In genomic region chr3:88755541-88755940, GRCm38 (mm10) we compare ENCODE assay signal across 20 mouse cellular contexts. TPM values are rescaled to one million over a fixed set of nuclear protein-coding genes. Genes with fewer than 3 reads are reported as not detected.
DNase-seq lines count a peak whose midpoint lies in the region; ATAC-seq and TF ChIP-seq lines count a peak whose summit lies in the region.
"Had no signal": no experiment of that assay in that cellular context is flagged by ENCODE, and none has a peak within 500 bp of the region (broad histone marks: within the 10 kb centered on the region; RNA-seq: fewer than 3 reads in every experiment).

No protein-coding gene starts in this region.

- peak overlapping the region; percentile 6; the same call in 1 of the 2 replicates for H3K4me2 ChIP-seq in hindbrain, embryonic 14.5 days (replicated peaks)
- H3K4me2 ChIP-seq in hindbrain, embryonic 11.5 days (replicated peaks; ENCODE audit: low read depth, low read length): no peak overlapping the region
- H3K4me2 ChIP-seq in midbrain, embryonic 16.5 days (ENCODE audit: low read length): no peak overlapping the region
- no peak overlapping the region for H3K4me2 ChIP-seq in midbrain, embryonic 11.5 days
- no peak overlapping the region for H3K4me2 ChIP-seq in neural tube, embryonic 15.5 days
- H3K4me2 ChIP-seq: heart, embryonic 15.5 days; liver, embryonic 11.5 days had no signal

- peaks cover 32% of the 10 kb centered on the region for H3K4me1 ChIP-seq in hindbrain, embryonic 14.5 days (replicated peaks; ENCODE audit: control insufficient read depth, insufficient read depth, low read length)
- peaks cover 9% of the 10 kb centered on the region; the same call in 1 of the 2 replicates for H3K4me1 ChIP-seq in hindbrain, embryonic 11.5 days (replicated peaks; ENCODE audit: control insufficient read depth, insufficient read depth, low read length)
- peaks cover 30% of the 10 kb centered on the region for H3K4me1 ChIP-seq in midbrain, embryonic 16.5 days (ENCODE audit: control insufficient read depth, insufficient read depth, low read length)
- H3K4me1 ChIP-seq in midbrain, embryonic 11.5 days (ENCODE audit: control insufficient read depth, insufficient read depth, low read length): peaks cover 29% of the 10 kb centered on the region
- peaks cover 54% of the 10 kb centered on the region for H3K4me1 ChIP-seq in neural tube, embryonic 15.5 days
- H3K4me1 ChIP-seq in thymus, adult 2 months (replicated peaks; ENCODE audit: control insufficient read depth, insufficient read depth, low read length): no peaks in the 10 kb centered on the region

- H3K27me3 ChIP-seq in hindbrain, embryonic 14.5 days (ENCODE audit: control insufficient read depth, insufficient read depth, low read length): no peaks in the 10 kb centered on the region
- H3K27me3 ChIP-seq in hindbrain, embryonic 11.5 days (ENCODE audit: control insufficient read depth, insufficient read depth, low read length): no peaks in the 10 kb centered on the region
- H3K27me3 ChIP-seq in midbrain, embryonic 16.5 days (ENCODE audit: control insufficient read depth, insufficient read depth, low read depth, low read length): no peaks in the 10 kb centered on the region
- no peaks in the 10 kb centered on the region for H3K27me3 ChIP-seq in midbrain, embryonic 11.5 days (ENCODE audit: control insufficient read depth, insufficient read depth, low read length)
- no peaks in the 10 kb centered on the region for H3K27me3 ChIP-seq in neural tube, embryonic 15.5 days (replicated peaks)
- H3K27me3 ChIP-seq in thymus, adult 2 months (ENCODE audit: control insufficient read depth, insufficient read depth, low read length): no peaks in the 10 kb centered on the region
- H3K27me3 ChIP-seq: heart, embryonic 15.5 days had no signal

- H3K4me3 ChIP-seq in hindbrain, embryonic 14.5 days (replicated peaks; ENCODE audit: low read length): no peak overlapping the region
- H3K4me3 ChIP-seq in hindbrain, embryonic 11.5 days (ENCODE audit: low read depth, low read length): no peak overlapping the region
- no peak overlapping the region for H3K4me3 ChIP-seq in midbrain, embryonic 16.5 days (ENCODE audit: low read depth, low read length)
- H3K4me3 ChIP-seq in midbrain, embryonic 11.5 days (ENCODE audit: low read depth, low read length): no peak overlapping the region
- no peak overlapping the region for H3K4me3 ChIP-seq in neural tube, embryonic 15.5 days (replicated peaks)
- no peak overlapping the region for H3K4me3 ChIP-seq in thymus, adult 2 months (ENCODE audit: control insufficient read depth, insufficient read depth, low read length)
- H3K4me3 ChIP-seq: embryonic facial prominence, embryonic 10.5 days; erythroblast, embryonic 14.5 days; gastrocnemius, adult 2 months; heart, embryonic 15.5 days had no signal

- TF ChIP-seq POLR2A in thymus, adult 2 months (IDR thresholded peaks at IDR 0.05; ENCODE audit: control insufficient read depth, extremely low read depth, insufficient read depth, low read length, poor library complexity): no peak

- ATAC-seq in hindbrain, embryonic 14.5 days (ENCODE audit: low FRiP score): no peak
- ATAC-seq in hindbrain, embryonic 11.5 days (ENCODE audit: low FRiP score): no peak
- no peak for ATAC-seq in midbrain, embryonic 16.5 days
- ATAC-seq in midbrain, embryonic 11.5 days (ENCODE audit: low FRiP score): no peak
- ATAC-seq in neural tube, embryonic 15.5 days (ENCODE audit: low FRiP score): no peak
- ATAC-seq: inflammation-experienced regulatory T-cells, adult 6 months; lung, postnatal 0 days had no signal

- peak overlapping the region; percentile 83 for H3K27ac ChIP-seq in hindbrain, embryonic 14.5 days
- H3K27ac ChIP-seq in hindbrain, embryonic 11.5 days (ENCODE audit: low read depth, low read length): no peak overlapping the region
- peak overlapping the region; percentile 79; the same call in 1 of the 2 replicates for H3K27ac ChIP-seq in midbrain, embryonic 16.5 days (ENCODE audit: low read length)
- no peak overlapping the region for H3K27ac ChIP-seq in midbrain, embryonic 11.5 days (ENCODE audit: low read depth, low read length)
- H3K27ac ChIP-seq in neural tube, embryonic 15.5 days (replicated peaks): peak overlapping the region; percentile 82
- H3K27ac ChIP-seq in thymus, adult 2 months (ENCODE audit: control insufficient read depth, insufficient read depth, low read length): no peak overlapping the region
- H3K27ac ChIP-seq: gastrocnemius, adult 2 months had no signal

- H3K9me3 ChIP-seq in hindbrain, embryonic 14.5 days (ENCODE audit: control insufficient read depth, low read length): no peaks in the 10 kb centered on the region
- H3K9me3 ChIP-seq in hindbrain, embryonic 11.5 days (ENCODE audit: control insufficient read depth, low read length): no peaks in the 10 kb centered on the region
- H3K9me3 ChIP-seq in midbrain, embryonic 16.5 days (replicated peaks; ENCODE audit: control insufficient read depth, low read length, poor library complexity, severe bottlenecking): no peaks in the 10 kb centered on the region
- H3K9me3 ChIP-seq in midbrain, embryonic 11.5 days (ENCODE audit: control insufficient read depth, low read length): no peaks in the 10 kb centered on the region
- no peaks in the 10 kb centered on the region for H3K9me3 ChIP-seq in neural tube, embryonic 15.5 days (replicated peaks)
- H3K9me3 ChIP-seq: embryonic facial prominence, embryonic 10.5 days; heart, embryonic 15.5 days had no signal

- no peak for TF ChIP-seq CTCF in thymus, adult 2 months (IDR thresholded peaks at IDR 0.05; ENCODE audit: borderline replicate concordance, control insufficient read depth, extremely low read depth, insufficient read depth, low read length, poor library complexity)

- peaks cover 94% of the 10 kb centered on the region for H3K36me3 ChIP-seq in hindbrain, embryonic 14.5 days (replicated peaks; ENCODE audit: control insufficient read depth, insufficient read depth)
- peaks cover 11% of the 10 kb centered on the region for H3K36me3 ChIP-seq in hindbrain, embryonic 11.5 days (ENCODE audit: control insufficient read depth, insufficient read depth, low read length)
- H3K36me3 ChIP-seq in midbrain, embryonic 16.5 days (ENCODE audit: control insufficient read depth, insufficient read depth, low read length): peaks cover 32% of the 10 kb centered on the region
- H3K36me3 ChIP-seq in midbrain, embryonic 11.5 days (ENCODE audit: control insufficient read depth, insufficient read depth, low read length): peaks cover 23% of the 10 kb centered on the region
- H3K36me3 ChIP-seq in neural tube, embryonic 15.5 days: peaks cover 61% of the 10 kb centered on the region
- H3K36me3 ChIP-seq in thymus, adult 2 months (ENCODE audit: control insufficient read depth, insufficient read depth, low read length): no peaks in the 10 kb centered on the region
- H3K36me3 ChIP-seq: heart, embryonic 15.5 days had no signal

- H3K9ac ChIP-seq in hindbrain, embryonic 14.5 days: no peak overlapping the region
- H3K9ac ChIP-seq in hindbrain, embryonic 11.5 days (ENCODE audit: low read depth, low read length): no peak overlapping the region
- H3K9ac ChIP-seq in midbrain, embryonic 16.5 days (ENCODE audit: low read depth, low read length): no peak overlapping the region
- no peak overlapping the region for H3K9ac ChIP-seq in midbrain, embryonic 11.5 days (ENCODE audit: low read length)
- no peak overlapping the region for H3K9ac ChIP-seq in neural tube, embryonic 15.5 days (replicated peaks)
- H3K9ac ChIP-seq: heart, embryonic 15.5 days had no signal

- 79% methylated on average over 3 of the region's 3 CpGs for whole genome bisulfite sequencing in hindbrain, embryonic 14.5 days
- 74% methylated on average over 3 of the region's 3 CpGs for WGBS in hindbrain, embryonic 11.5 days
- WGBS in midbrain, embryonic 16.5 days: 79% methylated on average over 3 of the region's 3 CpGs
- 83% methylated on average over 3 of the region's 3 CpGs for WGBS in midbrain, embryonic 11.5 days
- 71% methylated on average over 3 of the region's 3 CpGs for WGBS in neural tube, embryonic 15.5 days
- WGBS in thymus, adult 2 months: 92% methylated on average over 3 of the region's 3 CpGs

- DNase-seq in adrenal gland, adult (ENCODE audit: inconsistent age in 2 of 2, low spot score in 1 of 2): peak; percentile 36 to 69
- no peak for DNase-seq in adrenal gland, postnatal 25 days
- DNase-seq in hindbrain, embryonic 14.5 days (ENCODE audit: low spot score): no peak
- no peak for DNase-seq in hindbrain, embryonic 11.5 days (ENCODE audit: low spot score)
- no peak for DNase-seq in midbrain, embryonic 11.5 days (ENCODE audit: low spot score, missing footprints)
- no peak for DNase-seq in thymus, adult 2 months
- DNase-seq: cerebellum, postnatal 36 days; gastrocnemius, adult 2 months; heart, adult 11 months; kidney, postnatal 25 days; right cerebral cortex, postnatal 25 days; thymus, postnatal 4 days had no signal

RNA-seq across cellular contexts. Expression of gene Syt11, which starts 19.4 kb away (rescaled TPM):
- total RNA-seq in adrenal gland, postnatal 25 days (2021): 7.8 and 11.1 TPM in 2 replicates
- polyA plus RNA-seq in hindbrain, embryonic 14.5 days (2014; fragmentation: Nextera tagmentation; extraction: Ambion mirVana): 207 and 233 TPM in 2 replicates
- 137 and 151 TPM in 2 replicates for polyA plus RNA-seq in hindbrain, embryonic 11.5 days (2014; fragmentation: Nextera tagmentation; extraction: Ambion mirVana)
- 217 and 225 TPM in 2 replicates for polyA plus RNA-seq in midbrain, embryonic 16.5 days (2015; fragmentation: Nextera tagmentation; extraction: Ambion mirVana)
- 178 and 180 TPM in 2 replicates for polyA plus RNA-seq in midbrain, embryonic 11.5 days (2014; fragmentation: Nextera tagmentation; extraction: Ambion mirVana)
- 207 and 237 TPM in 2 replicates for polyA plus RNA-seq in neural tube, embryonic 15.5 days (2015; fragmentation: Nextera tagmentation; extraction: Ambion mirVana)
- 3.2 and 3.5 TPM in 2 replicates for polyA plus RNA-seq in thymus, adult 2 months (2012; rRNA removed)

RNA-seq across cellular contexts. Expression of gene Rit1, which starts 38.9 kb away (rescaled TPM):
- 48.7 and 65.4 TPM in 2 replicates for total RNA-seq in adrenal gland, postnatal 25 days (2021)
- polyA plus RNA-seq in hindbrain, embryonic 14.5 days (2014; fragmentation: Nextera tagmentation; extraction: Ambion mirVana): 66.4 and 66.6 TPM in 2 replicates
- polyA plus RNA-seq in hindbrain, embryonic 11.5 days (2014; fragmentation: Nextera tagmentation; extraction: Ambion mirVana): 44.6 and 48.4 TPM in 2 replicates
- 59.4 and 65.6 TPM in 2 replicates for polyA plus RNA-seq in midbrain, embryonic 16.5 days (2015; fragmentation: Nextera tagmentation; extraction: Ambion mirVana)
- 43.8 and 48.8 TPM in 2 replicates for polyA plus RNA-seq in midbrain, embryonic 11.5 days (2014; fragmentation: Nextera tagmentation; extraction: Ambion mirVana)
- 58.7 and 67.5 TPM in 2 replicates for polyA plus RNA-seq in neural tube, embryonic 15.5 days (2015; fragmentation: Nextera tagmentation; extraction: Ambion mirVana)
- polyA plus RNA-seq in thymus, adult 2 months (2012; rRNA removed): 35.4 and 44.5 TPM in 2 replicates

Comparison
In these comparisons a context has a peak if more than half of its experiments do, and no peak if none do; other contexts are left out.
1. DNase-seq: peak in adrenal gland, adult (2 of 2); none in adrenal gland, postnatal 25 days (single experiment), hindbrain, embryonic 14.5 days (single experiment), hindbrain, embryonic 11.5 days (single experiment), midbrain, embryonic 11.5 days (single experiment) and thymus, adult 2 months (single experiment).
2. H3K27ac ChIP-seq: peak in hindbrain, embryonic 14.5 days (single experiment), midbrain, embryonic 16.5 days (single experiment) and neural tube, embryonic 15.5 days (single experiment); none in hindbrain, embryonic 11.5 days (single experiment), midbrain, embryonic 11.5 days (single experiment) and thymus, adult 2 months (single experiment).
3. RNA of gene Syt11, which starts 19.4 kb away (polyA plus RNA-seq): 207 to 237 TPM in neural tube, embryonic 15.5 days, 217 to 225 TPM in midbrain, embryonic 16.5 days, 207 to 233 TPM in hindbrain, embryonic 14.5 days, 178 to 180 TPM in midbrain, embryonic 11.5 days and 137 to 151 TPM in hindbrain, embryonic 11.5 days; 3.2 to 3.5 TPM in thymus, adult 2 months; every median in the first group is over 10 times any median in the second.